Comparison of ENCODE assay signal across 9 mouse cellular contexts in genomic region chr12:51058569-51058968, GRCm38 (mm10).
DNase-seq lines count a peak whose midpoint lies in the region; ATAC-seq and TF ChIP-seq lines count a peak whose summit lies in the region.
"Had no signal": no experiment of that assay in that cellular context is flagged by ENCODE, and none has a peak within 500 bp of the region (broad histone marks: within the 10 kb centered on the region; RNA-seq: fewer than 3 reads in every experiment).

No protein-coding gene starts in this region.

- H3K4me1 ChIP-seq in cerebellum, adult 2 months (ENCODE audit: control insufficient read depth, insufficient read depth, low read length): no peaks in the 10 kb centered on the region; the same call in 1 of the 2 replicates
- no peaks in the 10 kb centered on the region for H3K4me1 ChIP-seq in midbrain, embryonic 13.5 days (replicated peaks)
- H3K4me1 ChIP-seq: megakaryocyte, embryonic 14.5 days had no signal

- H3K27me3 ChIP-seq in cerebellum, adult 2 months (ENCODE audit: control insufficient read depth, insufficient read depth, low read length): no peaks in the 10 kb centered on the region
- no peaks in the 10 kb centered on the region for H3K27me3 ChIP-seq in midbrain, embryonic 13.5 days
- H3K27me3 ChIP-seq: megakaryocyte, embryonic 14.5 days had no signal

- ATAC-seq in frontal cortex, adult (ENCODE audit: low TSS enrichment): peak; percentile 91
- ATAC-seq in midbrain, embryonic 13.5 days: no peak

- H3K4me2 ChIP-seq in midbrain, embryonic 13.5 days (replicated peaks): peak overlapping the region; percentile 30

- H3K27ac ChIP-seq in cerebellum, adult 2 months (ENCODE audit: insufficient read depth, low read length): no peak overlapping the region
- no peak overlapping the region for H3K27ac ChIP-seq in midbrain, embryonic 13.5 days

- no peak for TF ChIP-seq POLR2A in cerebellum, adult 2 months (IDR thresholded peaks at IDR 0.05; ENCODE audit: borderline replicate concordance, insufficient read depth, low read length)

- no peaks in the 10 kb centered on the region for H3K36me3 ChIP-seq in midbrain, embryonic 13.5 days

- WGBS in cerebellum, adult 2 months: 8% methylated on average over 12 of the region's 12 CpGs
- 28% methylated on average over 12 of the region's 12 CpGs for WGBS in midbrain, embryonic 13.5 days

- no peak overlapping the region for H3K9ac ChIP-seq in midbrain, embryonic 13.5 days (replicated peaks)

- intact Hi-C loops in gastrocnemius, postnatal 14 days (cut with DNase I; ENCODE audit: low total_unique reads): no loop called here

- no peak for TF ChIP-seq CTCF in cerebellum, adult 2 months (IDR thresholded peaks at IDR 0.05; ENCODE audit: borderline replicate concordance, insufficient read depth, low read depth, low read length)

- peak; percentile 26 to 31 for DNase-seq in cerebellum, adult 2 months
- no peak for DNase-seq in cerebellum, adult 11-12 months
- DNase-seq in R1 (ENCODE audit: low read depth, low spot score): peak; percentile 30
- DNase-seq in kidney, postnatal 10 days: peak; percentile 36
- no peak for DNase-seq in c-Kit-positive CD71-positive TER-119-positive erythroid progenitor cells, embryonic 14.5 days (ENCODE audit: low spot score)
- no peak for DNase-seq in gastrocnemius, postnatal 14 days

- no peaks in the 10 kb centered on the region for H3K9me3 ChIP-seq in midbrain, embryonic 13.5 days

- peak overlapping the region; percentile 22 for H3K4me3 ChIP-seq in cerebellum, adult 2 months (replicated peaks; ENCODE audit: insufficient read depth, low read depth, low read length)
- no peak overlapping the region for H3K4me3 ChIP-seq in midbrain, embryonic 13.5 days (replicated peaks)
- H3K4me3 ChIP-seq: megakaryocyte, embryonic 14.5 days had no signal

Comparison
In these comparisons a context has a peak if more than half of its experiments do, and no peak if none do; other contexts are left out.
1. DNase-seq: peak in cerebellum, adult 2 months (2 of 2), R1 (single experiment) and kidney, postnatal 10 days (single experiment); none in cerebellum, adult 11-12 months (single experiment), c-Kit-positive CD71-positive TER-119-positive erythroid progenitor cells, embryonic 14.5 days (single experiment) and gastrocnemius, postnatal 14 days (single experiment).